Mouse (Mus musculus): ENCODE results near the gene Zgrf1.

The Zgrf1 gene

GRCm38 (mm10) chr3:127565129-127565528, 11.8 kb downstream of the Zgrf1 start:
- DNase-seq: no peak

- DNase-seq: peak; percentile 67
Measured at GRCm38 (mm10) chr3:127572557-127572956, 19.3 kb downstream of the Zgrf1 start.

DNA sequence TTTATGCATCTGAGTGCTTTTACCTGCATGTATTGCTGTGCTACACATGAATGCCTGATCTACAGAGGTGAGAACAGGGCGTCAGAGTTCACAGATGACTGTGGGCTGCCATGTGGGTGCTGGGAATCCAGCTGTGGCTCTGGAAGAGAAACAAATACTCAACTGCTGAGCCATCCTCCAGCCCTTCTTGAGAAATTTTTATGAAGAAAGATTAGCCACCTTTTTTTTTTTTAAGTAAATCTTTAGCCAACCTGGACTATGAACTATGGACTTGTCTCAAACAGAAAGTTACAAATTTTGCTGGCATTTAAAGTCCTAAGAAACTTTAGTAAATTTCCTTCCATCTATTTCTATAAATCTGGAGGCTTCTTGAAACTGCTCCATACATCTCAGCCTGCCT, 43.8 kb downstream of the Zgrf1 start:
- no peak for DNase-seq

- no peak for DNase-seq
Measured at GRCm38 (mm10) chr3:127608109-127608508, 54.8 kb downstream of the Zgrf1 start.

GRCm38 (mm10) chr3:127625296-127625695, 72.0 kb downstream of the Zgrf1 start:
- peak; percentile 86 for DNase-seq

DNA sequence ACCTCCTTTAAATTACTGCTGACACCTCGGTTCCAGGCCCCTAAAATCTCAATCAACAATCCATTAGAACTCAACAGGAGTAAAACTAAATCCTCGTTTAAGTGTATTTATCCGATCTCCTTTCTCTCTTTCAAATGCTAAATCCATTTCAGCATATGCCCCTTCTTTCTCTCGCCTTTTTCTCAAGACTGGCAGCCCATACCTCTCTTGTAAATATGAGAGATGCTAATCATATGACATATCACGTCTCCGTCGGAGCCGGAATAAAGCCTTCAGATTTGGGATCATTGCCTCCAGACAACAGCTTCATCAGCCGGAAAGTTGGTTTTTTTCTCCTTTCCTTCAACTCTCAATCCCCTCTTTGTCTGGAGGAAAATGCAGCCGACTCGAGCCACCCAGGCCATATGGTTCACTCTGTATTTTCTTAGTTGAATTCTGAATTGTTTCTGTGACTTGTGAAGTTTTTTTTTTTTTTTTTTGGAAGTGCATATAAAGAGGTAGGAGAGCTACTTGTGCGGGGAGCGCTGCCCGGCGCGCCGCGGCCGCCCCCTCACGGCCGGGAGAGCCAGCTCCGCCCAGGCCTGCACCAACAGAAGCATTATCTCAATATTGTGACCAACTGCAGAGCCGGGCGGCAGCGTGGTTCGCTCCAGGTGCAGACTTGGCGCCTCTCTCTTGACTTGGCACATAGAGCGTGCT, 72.6 kb downstream of the Zgrf1 start:
- no peak for DNase-seq

- no peak for DNase-seq
Measured at GRCm38 (mm10) chr3:127626524-127626923, 73.2 kb downstream of the Zgrf1 start.

DNA sequence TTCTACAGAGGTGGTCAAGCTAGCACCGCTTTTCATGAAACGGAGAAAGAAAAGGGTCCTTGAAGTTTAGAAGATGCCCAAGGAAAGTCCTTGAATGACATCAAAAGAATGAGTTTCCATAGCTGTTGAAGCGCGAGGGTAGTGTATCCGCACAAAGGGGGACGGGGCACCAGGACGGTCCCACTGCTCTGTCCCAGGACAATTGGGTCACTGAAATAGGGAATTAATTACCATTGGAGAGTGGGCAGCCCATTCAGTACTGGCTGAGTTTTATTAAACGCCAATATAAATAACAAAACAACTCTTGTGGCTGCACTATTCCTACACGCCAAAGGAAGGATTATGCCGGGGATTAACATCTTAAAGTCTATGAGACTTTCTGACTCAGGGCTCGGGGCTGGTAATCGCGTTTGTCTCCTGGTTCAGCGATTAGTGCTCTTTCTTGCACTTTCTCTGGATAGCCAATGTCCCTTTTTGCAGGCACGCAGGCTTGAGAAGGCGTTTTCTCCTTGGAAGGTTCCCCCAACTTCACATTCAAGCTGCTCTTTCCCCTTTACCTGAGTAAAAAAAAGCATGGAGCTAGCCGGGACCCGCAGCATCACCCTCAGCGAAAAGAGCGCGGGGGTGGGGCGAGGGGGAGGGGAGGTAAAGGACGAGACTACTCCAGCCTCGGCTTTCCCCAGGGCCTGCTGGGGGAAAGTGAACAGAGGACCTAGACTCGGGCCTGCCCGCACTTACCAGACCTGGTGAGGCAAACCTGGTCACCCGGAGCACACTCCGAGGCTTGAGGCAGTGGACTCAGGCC, 74.1 kb downstream of the Zgrf1 start:
- DNase-seq: no peak

DNA sequence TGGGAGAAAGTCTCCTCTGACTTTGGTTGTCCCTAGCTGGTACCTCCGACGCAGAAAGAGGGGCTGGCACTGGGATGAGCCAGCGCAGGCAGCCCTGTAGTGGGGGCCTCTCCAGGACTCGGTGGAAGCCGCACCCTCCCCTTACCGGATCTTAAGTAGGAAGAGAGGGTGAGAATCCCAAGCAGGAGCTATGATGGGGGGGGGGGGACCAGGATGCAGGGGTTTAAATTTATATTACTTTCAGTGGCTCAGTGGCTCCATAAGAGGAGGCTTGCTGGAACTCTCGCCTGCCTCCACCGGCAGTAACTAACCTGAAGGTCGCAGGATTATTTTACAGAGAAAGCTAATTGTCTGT, 74.6 kb downstream of the Zgrf1 start:
- no peak for DNase-seq

DNA sequence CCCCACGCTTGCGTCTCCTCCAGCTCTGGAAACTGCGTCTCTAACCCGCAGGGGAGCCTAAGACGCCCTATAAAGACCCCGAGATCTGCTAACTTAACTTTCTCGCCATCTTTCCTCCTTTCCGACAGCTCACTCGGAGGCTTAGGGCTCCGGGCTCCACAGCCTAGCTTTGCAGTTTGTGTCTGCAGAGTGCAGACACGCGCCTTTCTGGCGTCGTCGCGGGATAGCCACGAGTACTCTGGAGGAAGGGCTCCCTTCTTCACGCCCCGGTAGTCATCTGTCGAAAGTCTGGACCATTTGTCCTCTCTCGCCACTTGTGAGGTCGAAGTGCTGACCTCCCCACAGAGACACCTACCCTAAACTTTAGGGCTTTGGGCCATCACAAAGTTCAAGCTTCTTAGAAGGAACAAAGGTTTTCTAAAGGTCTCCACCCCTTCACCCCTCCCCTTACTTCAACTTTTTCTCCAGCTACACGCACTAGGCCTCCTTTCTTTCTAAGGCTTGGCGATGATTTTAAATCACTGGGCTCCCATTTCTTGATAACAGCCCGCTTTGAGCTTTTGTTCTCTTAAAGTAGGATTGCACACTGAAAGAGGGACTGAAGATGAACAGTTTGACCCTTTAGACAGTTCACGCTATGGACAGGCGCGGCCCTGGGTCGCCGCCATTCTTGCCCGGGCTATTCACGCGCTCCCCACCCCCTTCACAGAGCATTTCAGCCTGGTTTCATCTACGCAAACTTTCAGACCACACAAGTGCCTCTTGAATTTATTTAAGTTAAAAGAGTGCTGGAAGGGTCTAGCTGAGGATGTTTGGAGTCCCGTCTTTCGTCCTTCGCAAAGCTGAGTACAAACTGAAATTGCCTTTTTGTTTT, 75.3 kb downstream of the Zgrf1 start:
- no peak for DNase-seq

DNA sequence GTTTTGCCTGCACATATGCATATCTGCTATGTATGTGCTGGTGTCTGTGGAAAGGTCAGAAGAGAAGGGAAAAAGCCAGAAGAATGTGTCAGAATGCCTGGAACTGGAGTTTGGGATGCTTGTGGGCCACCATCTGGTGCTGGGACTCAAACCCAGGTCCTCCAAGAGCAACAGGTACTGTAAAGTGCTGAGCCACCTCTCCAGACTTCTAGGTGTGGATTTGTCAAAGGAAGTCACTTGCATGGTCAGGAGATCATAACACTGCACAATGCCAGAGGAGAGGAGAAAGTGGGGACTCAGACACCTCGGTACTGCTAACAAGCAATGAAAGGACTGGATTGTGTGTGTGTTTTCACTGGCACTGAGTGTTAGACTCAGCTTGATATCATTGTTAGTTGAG, 76.9 kb downstream of the Zgrf1 start:
- no peak for DNase-seq

DNA sequence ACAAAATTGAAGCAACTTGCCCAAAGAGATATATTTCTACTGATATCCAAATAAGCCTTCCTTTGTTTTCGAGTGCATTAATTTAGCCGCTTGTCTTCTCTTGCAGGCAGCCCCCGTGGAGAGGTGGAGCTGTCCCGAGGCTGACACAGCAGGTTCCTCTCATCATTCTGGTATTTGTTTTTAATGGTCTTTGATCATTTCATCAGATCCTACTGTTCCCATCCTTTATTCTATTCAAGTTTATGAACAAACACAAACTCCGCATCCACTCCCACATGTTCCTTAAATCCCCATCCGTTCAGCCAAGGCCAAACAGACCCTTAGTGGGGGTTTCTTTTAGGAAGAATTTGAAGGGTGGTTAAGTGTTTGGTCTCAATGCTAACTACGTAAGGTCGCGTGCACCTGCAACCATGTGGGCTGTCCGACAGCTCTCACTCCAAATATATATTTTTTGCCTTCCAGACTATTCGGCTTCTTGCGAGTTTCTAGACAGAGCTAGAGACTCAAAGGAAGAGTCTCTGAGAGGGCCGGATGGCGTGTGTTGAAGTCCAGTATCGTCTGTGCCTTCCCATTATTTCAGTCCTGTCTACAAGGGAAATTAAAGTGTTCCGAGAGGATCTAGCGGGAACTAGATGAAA, 77.6 kb downstream of the Zgrf1 start:
- DNase-seq: no peak

DNA sequence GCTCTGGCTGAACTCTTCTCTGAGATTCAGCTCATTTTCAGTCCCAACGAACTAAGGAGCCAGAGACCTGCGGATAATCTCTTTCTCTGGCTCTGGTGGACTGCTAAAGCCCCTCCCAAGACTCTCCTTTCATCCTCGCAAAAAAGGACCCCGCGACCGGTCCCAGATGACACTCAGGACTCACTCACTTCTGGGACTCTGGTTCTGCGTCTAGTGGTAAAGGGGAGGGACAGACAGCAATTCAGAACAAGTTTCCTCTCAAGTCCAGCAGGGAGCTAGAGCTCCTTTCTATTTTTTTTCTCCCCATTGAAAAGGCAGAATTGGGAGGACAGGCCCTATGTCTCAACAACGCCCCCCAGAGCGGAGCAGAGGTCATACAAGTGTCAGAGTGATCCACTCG, 78.3 kb downstream of the Zgrf1 start:
- no peak for DNase-seq

- DNase-seq: no peak
Measured at GRCm38 (mm10) chr3:127632531-127632930, 79.2 kb downstream of the Zgrf1 start.

GRCm38 (mm10) chr3:127633080-127634032, 80.1 kb downstream of the Zgrf1 start, which contains the start of gene Neurog2:
TSS of gene Neurog2 (plus strand) at chr3:127633135.
- DNase-seq: peak; percentile 17

GRCm38 (mm10) chr3:127634101-127634983, 81.1 kb downstream of the Zgrf1 start:
- DNase-seq: peak; percentile 78

GRCm38 (mm10) chr3:127634984-127635349, 81.7 kb downstream of the Zgrf1 start:
- no peak for DNase-seq

- DNase-seq: peak; percentile 58
Measured at GRCm38 (mm10) chr3:127639875-127640761, 86.8 kb downstream of the Zgrf1 start.
